Mouse (Mus musculus): ENCODE results near the gene Tmem14a. TPM values are rescaled to one million over a fixed set of nuclear protein-coding genes. Genes with fewer than 3 reads are reported as not detected.

Gene Tmem14a
- polyA plus RNA-seq, 1 experiment from 2014 or later: 11.8 TPM

GRCm38 (mm10) chr1:21235359-21235758 is 17.0 kb downstream of the Tmem14a start:
- no peak for ATAC-seq (ENCODE audit: extremely low read depth, insufficient number of reproducible peaks, low FRiP score, low TSS enrichment)
- 79% methylated on average over 6 of the region's 6 CpGs for WGBS

GRCm38 (mm10) chr1:21239911-21240898 is 21.8 kb downstream of the Tmem14a start, which contains the start of gene Gsta3:
Gene Gsta3, plus strand, starts transcription at chr1:21240589.
- Histone ChIP-seq H3K9ac (no peak within 1 kb of the TSS), H3K4me2 (no peak within 1 kb of the TSS), H3K27ac (replicated peaks) (no peak within 1 kb of the TSS), H3K4me3 (no peak within 1 kb of the TSS), H3K9me3 (no peaks in the 10 kb centered on the region), H3K36me3 (no peaks in the 10 kb centered on the region), H3K27me3 (replicated peaks) (peaks cover 7% of the 10 kb centered on the region; the same call in 1 of the 2 replicates), H3K4me1 (peaks cover 5% of the 10 kb centered on the region; the same call in 1 of the 2 replicates)
- no peak for ATAC-seq (ENCODE audit: extremely low read depth, insufficient number of reproducible peaks, low FRiP score, low TSS enrichment)
- WGBS: 77% methylated on average over 8 of the region's 8 CpGs

More at GRCm38 (mm10) chr1:21235359-21235758, 17.0 kb downstream of the Tmem14a start:
- H3K27me3 ChIP-seq (replicated peaks): no peaks in the 10 kb centered on the region
- no peaks in the 10 kb centered on the region for H3K9me3 ChIP-seq
- H3K4me1 ChIP-seq: peaks cover 5% of the 10 kb centered on the region; the same call in 1 of the 2 replicates
- no peak overlapping the region for H3K4me3 ChIP-seq
- H3K27ac ChIP-seq (replicated peaks): no peak overlapping the region
- H3K9ac ChIP-seq: no peak overlapping the region
- H3K4me2 ChIP-seq: no peak overlapping the region
- no peaks in the 10 kb centered on the region for H3K36me3 ChIP-seq

GRCm38 (mm10) chr1:21241096-21241495 is 22.7 kb downstream of the Tmem14a start:
- Histone ChIP-seq H3K27ac (replicated peaks) (no peak overlapping the region), H3K9ac (no peak overlapping the region), H3K36me3 (no peaks in the 10 kb centered on the region), H3K4me3 (no peak overlapping the region), H3K27me3 (replicated peaks) (peaks cover 7% of the 10 kb centered on the region; the same call in 1 of the 2 replicates), H3K4me2 (no peak overlapping the region), H3K4me1 (peaks cover 5% of the 10 kb centered on the region; the same call in 1 of the 2 replicates), H3K9me3 (no peaks in the 10 kb centered on the region)
- ATAC-seq (ENCODE audit: extremely low read depth, insufficient number of reproducible peaks, low FRiP score, low TSS enrichment): no peak
- WGBS: 66% methylated on average over 1 of the region's 1 CpGs

- Histone ChIP-seq H3K27me3 (replicated peaks) (peaks cover 7% of the 10 kb centered on the region; the same call in 1 of the 2 replicates), H3K4me3 (no peak overlapping the region), H3K9me3 (no peaks in the 10 kb centered on the region), H3K9ac (no peak overlapping the region), H3K4me2 (no peak overlapping the region), H3K4me1 (peaks cover 5% of the 10 kb centered on the region; the same call in 1 of the 2 replicates), H3K27ac (replicated peaks) (no peak overlapping the region), H3K36me3 (no peaks in the 10 kb centered on the region)
- WGBS: 52% methylated on average over 4 of the region's 4 CpGs
- no peak for ATAC-seq (ENCODE audit: extremely low read depth, insufficient number of reproducible peaks, low FRiP score, low TSS enrichment)
Measured at GRCm38 (mm10) chr1:21244290-21244960, 26.1 kb downstream of the Tmem14a start.

GRCm38 (mm10) chr1:21246136-21246535 is 27.8 kb downstream of the Tmem14a start:
- no peaks in the 10 kb centered on the region for H3K9me3 ChIP-seq
- 60% methylated on average over 3 of the region's 3 CpGs for WGBS
- H3K27ac ChIP-seq (replicated peaks): no peak overlapping the region
- ATAC-seq (ENCODE audit: extremely low read depth, insufficient number of reproducible peaks, low FRiP score, low TSS enrichment): no peak
- peaks cover 7% of the 10 kb centered on the region; the same call in 1 of the 2 replicates for H3K27me3 ChIP-seq (replicated peaks)
- no peak overlapping the region for H3K4me2 ChIP-seq
- H3K9ac ChIP-seq: no peak overlapping the region
- no peaks in the 10 kb centered on the region for H3K36me3 ChIP-seq
- H3K4me3 ChIP-seq: no peak overlapping the region
- no peaks in the 10 kb centered on the region for H3K4me1 ChIP-seq

GRCm38 (mm10) chr1:21247896-21248295 is 29.5 kb downstream of the Tmem14a start:
- no peaks in the 10 kb centered on the region for H3K4me1 ChIP-seq
- H3K36me3 ChIP-seq: no peaks in the 10 kb centered on the region
- ATAC-seq (ENCODE audit: extremely low read depth, insufficient number of reproducible peaks, low FRiP score, low TSS enrichment): no peak
- no peak overlapping the region for H3K4me3 ChIP-seq
- peaks cover 7% of the 10 kb centered on the region; the same call in 1 of the 2 replicates for H3K27me3 ChIP-seq (replicated peaks)
- no peak overlapping the region for H3K27ac ChIP-seq (replicated peaks)
- no peaks in the 10 kb centered on the region for H3K9me3 ChIP-seq
- no peak overlapping the region for H3K9ac ChIP-seq
- no peak overlapping the region for H3K4me2 ChIP-seq

GRCm38 (mm10) chr1:21248560-21249390 is 30.4 kb downstream of the Tmem14a start:
- no peak overlapping the region for H3K4me3 ChIP-seq
- H3K36me3 ChIP-seq: no peaks in the 10 kb centered on the region
- no peak for ATAC-seq (ENCODE audit: extremely low read depth, insufficient number of reproducible peaks, low FRiP score, low TSS enrichment)
- H3K9ac ChIP-seq: no peak overlapping the region
- no peaks in the 10 kb centered on the region for H3K4me1 ChIP-seq
- H3K4me2 ChIP-seq: no peak overlapping the region
- 68% methylated on average over 9 of the region's 9 CpGs for WGBS
- peaks cover 7% of the 10 kb centered on the region; the same call in 1 of the 2 replicates for H3K27me3 ChIP-seq (replicated peaks)
- H3K27ac ChIP-seq (replicated peaks): no peak overlapping the region
- no peaks in the 10 kb centered on the region for H3K9me3 ChIP-seq

GRCm38 (mm10) chr1:21251661-21252060 is 33.3 kb downstream of the Tmem14a start:
- Histone ChIP-seq H3K4me1 (no peaks in the 10 kb centered on the region), H3K27me3 (replicated peaks) (no peaks in the 10 kb centered on the region), H3K36me3 (no peaks in the 10 kb centered on the region), H3K9ac (no peak overlapping the region), H3K9me3 (no peaks in the 10 kb centered on the region), H3K27ac (replicated peaks) (no peak overlapping the region), H3K4me2 (no peak overlapping the region), H3K4me3 (no peak overlapping the region)
- no peak for ATAC-seq (ENCODE audit: extremely low read depth, insufficient number of reproducible peaks, low FRiP score, low TSS enrichment)
- 77% methylated on average over 6 of the region's 6 CpGs for WGBS

- Histone ChIP-seq H3K36me3 (no peaks in the 10 kb centered on the region), H3K9ac (no peak overlapping the region), H3K27me3 (replicated peaks) (no peaks in the 10 kb centered on the region), H3K4me2 (no peak overlapping the region), H3K4me1 (no peaks in the 10 kb centered on the region), H3K4me3 (no peak overlapping the region), H3K9me3 (no peaks in the 10 kb centered on the region), H3K27ac (replicated peaks) (no peak overlapping the region)
- ATAC-seq (ENCODE audit: extremely low read depth, insufficient number of reproducible peaks, low FRiP score, low TSS enrichment): no peak
- WGBS: 64% methylated on average over 10 of the region's 10 CpGs
Measured at GRCm38 (mm10) chr1:21252566-21253302, 34.4 kb downstream of the Tmem14a start.

- WGBS: 68% methylated on average over 1 of the region's 1 CpGs
- no peak overlapping the region for H3K4me2 ChIP-seq
- no peak overlapping the region for H3K4me3 ChIP-seq
- H3K9me3 ChIP-seq: no peaks in the 10 kb centered on the region
- H3K4me1 ChIP-seq: no peaks in the 10 kb centered on the region
- H3K27ac ChIP-seq (replicated peaks): no peak overlapping the region
- H3K9ac ChIP-seq: no peak overlapping the region
- no peaks in the 10 kb centered on the region for H3K27me3 ChIP-seq (replicated peaks)
- ATAC-seq (ENCODE audit: extremely low read depth, insufficient number of reproducible peaks, low FRiP score, low TSS enrichment): no peak
- no peaks in the 10 kb centered on the region for H3K36me3 ChIP-seq
Measured at GRCm38 (mm10) chr1:21253303-21253650, 34.9 kb downstream of the Tmem14a start.

Data from heart, embryonic 13.5 days (tissue).